Mouse (Mus musculus) cerebellum, adult 9-11 months (tissue): Measurements from ENCODE around the gene Hist1h4j.
A peak's percentile ranks its signal among the peaks of the same experiment; 100 is the strongest.

ENCODE experiments used
- DNase-seq: peaks from one replicate; pipeline ENCODE4 v3.0.0; 2022

Gene Hist1h4j

GRCm38 (mm10) chr13:21782361-21783254, 47.7 kb downstream of the Hist1h4j start:
- peak; percentile 57 for DNase-seq

GRCm38 (mm10) chr13:21783255-21783617, 48.4 kb downstream of the Hist1h4j start, which contains the start of gene Hist1h3i:
Gene Hist1h3i, minus strand, starts transcription at chr13:21783370.
- DNase-seq, result peak; percentile 75

GRCm38 (mm10) chr13:21783734-21784161, 48.9 kb downstream of the Hist1h4j start:
- DNase-seq, result peak; percentile 34

- DNase-seq, result no peak
These were observed 49.4 kb downstream of the Hist1h4j start for GRCm38 (mm10) chr13:21784311-21784710.
